ENCODE assay signal across 19 mouse cellular contexts in the genomic region with DNA sequence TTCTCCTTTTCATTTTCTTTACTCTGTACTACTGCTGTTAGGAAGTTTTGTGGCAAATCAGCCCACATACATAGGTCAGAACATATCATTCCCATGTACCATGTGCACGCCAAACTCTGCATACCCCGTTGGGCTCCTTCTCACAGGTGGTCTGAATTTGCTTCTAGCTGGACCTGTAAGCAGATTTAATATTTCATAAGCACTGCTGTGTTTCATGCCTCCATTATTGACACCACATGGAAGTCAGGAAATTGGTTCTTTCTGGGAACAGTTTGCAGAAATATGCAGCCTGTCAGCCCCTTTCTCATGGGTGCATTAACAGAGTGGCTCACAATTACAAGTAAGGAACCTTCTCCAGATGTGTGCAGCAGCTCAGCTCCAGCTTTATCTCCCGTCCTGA.
A peak's percentile ranks its signal among the peaks of the same experiment; 100 is the strongest.
DNase-seq lines count a peak whose midpoint lies in the region; ATAC-seq lines count a peak whose summit lies in the region.
"Had no signal": no experiment of that assay in that cellular context is flagged by ENCODE, and none has a peak within 500 bp of the region (broad histone marks: within the 10 kb centered on the region; RNA-seq: fewer than 3 reads in every experiment).

No protein-coding gene starts in this region.

- H3K4me1 ChIP-seq in embryonic facial prominence, embryonic 11.5 days (ENCODE audit: control insufficient read depth, insufficient read depth, low read length): no peaks in the 10 kb centered on the region
- peaks cover 6% of the 10 kb centered on the region; the same call in 1 of the 2 replicates for H3K4me1 ChIP-seq in embryonic facial prominence, embryonic 10.5 days
- peaks cover 9% of the 10 kb centered on the region; the same call in 1 of the 2 replicates for H3K4me1 ChIP-seq in embryonic facial prominence, embryonic 12.5 days
- H3K4me1 ChIP-seq in limb, embryonic 11.5 days (ENCODE audit: control insufficient read depth, insufficient read depth, low read length): no peaks in the 10 kb centered on the region
- H3K4me1 ChIP-seq in stomach, embryonic 15.5 days: no peaks in the 10 kb centered on the region
- no peaks in the 10 kb centered on the region for H3K4me1 ChIP-seq in forebrain, embryonic 11.5 days (replicated peaks; ENCODE audit: control insufficient read depth, insufficient read depth, low read length)
- H3K4me1 ChIP-seq: forebrain, embryonic 10.5 days; liver, embryonic 13.5 days had no signal

- WGBS in embryonic facial prominence, embryonic 11.5 days: 49% methylated on average over 3 of the region's 3 CpGs
- 71% methylated on average over 3 of the region's 3 CpGs for WGBS in embryonic facial prominence, embryonic 10.5 days
- 42% methylated on average over 3 of the region's 3 CpGs for WGBS in embryonic facial prominence, embryonic 12.5 days
- 50% methylated on average over 3 of the region's 3 CpGs for WGBS in limb, embryonic 11.5 days
- WGBS in stomach, embryonic 15.5 days: 59% methylated on average over 3 of the region's 3 CpGs
- WGBS in forebrain, embryonic 11.5 days: 69% methylated on average over 3 of the region's 3 CpGs

- ATAC-seq in embryonic facial prominence, embryonic 11.5 days (replicated peaks; ENCODE audit: insufficient number of reproducible peaks, low FRiP score, low TSS enrichment, low read depth): peak; percentile 70; the same call in 1 of the 2 replicates
- peak; percentile 67 for ATAC-seq in embryonic facial prominence, embryonic 12.5 days (ENCODE audit: insufficient number of reproducible peaks, insufficient read depth, low FRiP score, low TSS enrichment)
- ATAC-seq in limb, embryonic 11.5 days (ENCODE audit: insufficient number of reproducible peaks, low FRiP score, low TSS enrichment, low read depth): peak; percentile 65
- ATAC-seq in stomach, embryonic 15.5 days (ENCODE audit: insufficient read depth, low FRiP score, low read depth): no peak
- no peak for ATAC-seq in forebrain, embryonic 11.5 days (replicated peaks; ENCODE audit: low FRiP score)
- ATAC-seq: midbrain, embryonic 16.5 days had no signal

- DNase-seq in embryonic facial prominence, embryonic 11.5 days (ENCODE audit: low spot score): peak; percentile 76
- no peak for DNase-seq in embryonic facial prominence, embryonic 10.5 days (ENCODE audit: low spot score)
- peak; percentile 59 for DNase-seq in limb, embryonic 11.5 days (ENCODE audit: low spot score)
- DNase-seq in forebrain, embryonic 11.5 days (ENCODE audit: low spot score): no peak
- no peak for DNase-seq in thymus, postnatal 4 days
- DNase-seq in heart, postnatal 14 days: no peak
- DNase-seq: adrenal gland, postnatal 14 days; cerebellum, adult 11-12 months; gastrocnemius, postnatal 14 days; heart, postnatal 36 days; kidney, adult 2 months; kidney, postnatal 14 days; liver, embryonic 13.5 days; thymus, postnatal 36 days had no signal

- no peak overlapping the region for H3K4me3 ChIP-seq in embryonic facial prominence, embryonic 11.5 days (ENCODE audit: low read depth, low read length)
- no peak overlapping the region for H3K4me3 ChIP-seq in embryonic facial prominence, embryonic 10.5 days
- no peak overlapping the region for H3K4me3 ChIP-seq in embryonic facial prominence, embryonic 12.5 days
- no peak overlapping the region for H3K4me3 ChIP-seq in limb, embryonic 11.5 days (ENCODE audit: low read depth, low read length)
- H3K4me3 ChIP-seq in stomach, embryonic 15.5 days (replicated peaks): no peak overlapping the region
- no peak overlapping the region for H3K4me3 ChIP-seq in forebrain, embryonic 11.5 days (ENCODE audit: low read depth, low read length)
- H3K4me3 ChIP-seq: forebrain, embryonic 10.5 days; liver, embryonic 13.5 days had no signal

- H3K4me2 ChIP-seq in embryonic facial prominence, embryonic 11.5 days (ENCODE audit: low read depth, low read length): no peak overlapping the region
- no peak overlapping the region for H3K4me2 ChIP-seq in embryonic facial prominence, embryonic 12.5 days (replicated peaks)
- no peak overlapping the region for H3K4me2 ChIP-seq in limb, embryonic 11.5 days (ENCODE audit: low read depth, severe bottlenecking)
- H3K4me2 ChIP-seq in stomach, embryonic 15.5 days: no peak overlapping the region
- H3K4me2 ChIP-seq in forebrain, embryonic 11.5 days (ENCODE audit: low read depth, low read length, severe bottlenecking): no peak overlapping the region
- H3K4me2 ChIP-seq: heart, embryonic 11.5 days; liver, embryonic 13.5 days had no signal

- H3K9ac ChIP-seq in embryonic facial prominence, embryonic 11.5 days (replicated peaks; ENCODE audit: low read length): no peak overlapping the region
- no peak overlapping the region for H3K9ac ChIP-seq in embryonic facial prominence, embryonic 12.5 days
- no peak overlapping the region for H3K9ac ChIP-seq in limb, embryonic 11.5 days (ENCODE audit: low read length)
- H3K9ac ChIP-seq in stomach, embryonic 15.5 days: no peak overlapping the region
- H3K9ac ChIP-seq in forebrain, embryonic 11.5 days (ENCODE audit: low read length): no peak overlapping the region
- H3K9ac ChIP-seq: liver, embryonic 13.5 days had no signal

- H3K27ac ChIP-seq in embryonic facial prominence, embryonic 11.5 days (replicated peaks; ENCODE audit: low read depth, low read length): no peak overlapping the region
- no peak overlapping the region for H3K27ac ChIP-seq in embryonic facial prominence, embryonic 10.5 days (replicated peaks)
- 0 out of 2 replicates have a peak overlapping the region, but pooled peaks have one; percentile 41 for H3K27ac ChIP-seq in embryonic facial prominence, embryonic 12.5 days
- H3K27ac ChIP-seq in limb, embryonic 11.5 days (replicated peaks; ENCODE audit: low read depth, low read length): no peak overlapping the region
- peak overlapping the region; percentile 54; the same call in 1 of the 2 replicates for H3K27ac ChIP-seq in stomach, embryonic 15.5 days
- no peak overlapping the region for H3K27ac ChIP-seq in forebrain, embryonic 11.5 days (ENCODE audit: low read depth, low read length)
- H3K27ac ChIP-seq: forebrain, embryonic 10.5 days; liver, embryonic 13.5 days had no signal

- no peaks in the 10 kb centered on the region for H3K9me3 ChIP-seq in embryonic facial prominence, embryonic 11.5 days (replicated peaks; ENCODE audit: control insufficient read depth, low read length)
- no peaks in the 10 kb centered on the region for H3K9me3 ChIP-seq in embryonic facial prominence, embryonic 10.5 days
- H3K9me3 ChIP-seq in embryonic facial prominence, embryonic 12.5 days: no peaks in the 10 kb centered on the region
- H3K9me3 ChIP-seq in limb, embryonic 11.5 days (ENCODE audit: control insufficient read depth, low read length): no peaks in the 10 kb centered on the region
- no peaks in the 10 kb centered on the region for H3K9me3 ChIP-seq in stomach, embryonic 15.5 days
- H3K9me3 ChIP-seq in forebrain, embryonic 11.5 days (ENCODE audit: control insufficient read depth, low read length): no peaks in the 10 kb centered on the region
- H3K9me3 ChIP-seq: forebrain, embryonic 10.5 days; liver, embryonic 13.5 days had no signal

- intact Hi-C loops in heart, postnatal 14 days (cut with DNase I): no loop called here

- H3K36me3 ChIP-seq in embryonic facial prominence, embryonic 11.5 days (replicated peaks; ENCODE audit: control insufficient read depth, insufficient read depth, low read depth, low read length): no peaks in the 10 kb centered on the region
- no peaks in the 10 kb centered on the region for H3K36me3 ChIP-seq in embryonic facial prominence, embryonic 10.5 days (replicated peaks)
- no peaks in the 10 kb centered on the region for H3K36me3 ChIP-seq in embryonic facial prominence, embryonic 12.5 days
- no peaks in the 10 kb centered on the region for H3K36me3 ChIP-seq in limb, embryonic 11.5 days (ENCODE audit: control insufficient read depth, insufficient read depth, low read length)
- H3K36me3 ChIP-seq in stomach, embryonic 15.5 days: no peaks in the 10 kb centered on the region
- H3K36me3 ChIP-seq in forebrain, embryonic 11.5 days (ENCODE audit: control insufficient read depth, insufficient read depth, low read length): no peaks in the 10 kb centered on the region
- H3K36me3 ChIP-seq: forebrain, embryonic 10.5 days; liver, embryonic 13.5 days had no signal

- no peaks in the 10 kb centered on the region for H3K27me3 ChIP-seq in embryonic facial prominence, embryonic 11.5 days (ENCODE audit: control insufficient read depth, insufficient read depth, low read length)
- H3K27me3 ChIP-seq in embryonic facial prominence, embryonic 10.5 days (replicated peaks; ENCODE audit: low read depth, poor library complexity, severe bottlenecking): no peaks in the 10 kb centered on the region
- no peaks in the 10 kb centered on the region for H3K27me3 ChIP-seq in embryonic facial prominence, embryonic 12.5 days
- no peaks in the 10 kb centered on the region for H3K27me3 ChIP-seq in limb, embryonic 11.5 days (ENCODE audit: control insufficient read depth, insufficient read depth, low read length)
- H3K27me3 ChIP-seq in stomach, embryonic 15.5 days (replicated peaks): no peaks in the 10 kb centered on the region
- no peaks in the 10 kb centered on the region for H3K27me3 ChIP-seq in forebrain, embryonic 11.5 days (ENCODE audit: control insufficient read depth, insufficient read depth, low read length)
- H3K27me3 ChIP-seq: liver, embryonic 13.5 days had no signal

Comparison
In these comparisons a context has a peak if more than half of its experiments do, and no peak if none do; other contexts are left out.
1. DNase-seq: peak in embryonic facial prominence, embryonic 11.5 days (single experiment) and limb, embryonic 11.5 days (single experiment); none in embryonic facial prominence, embryonic 10.5 days (single experiment), forebrain, embryonic 11.5 days (single experiment), thymus, postnatal 4 days (single experiment) and heart, postnatal 14 days (0 of 2).
2. H3K27ac ChIP-seq: peak in embryonic facial prominence, embryonic 12.5 days (single experiment) and stomach, embryonic 15.5 days (single experiment); none in embryonic facial prominence, embryonic 11.5 days (single experiment), embryonic facial prominence, embryonic 10.5 days (single experiment), limb, embryonic 11.5 days (single experiment) and forebrain, embryonic 11.5 days (single experiment).
3. ATAC-seq: peak in embryonic facial prominence, embryonic 11.5 days (single experiment), embryonic facial prominence, embryonic 12.5 days (single experiment) and limb, embryonic 11.5 days (single experiment); none in stomach, embryonic 15.5 days (single experiment) and forebrain, embryonic 11.5 days (single experiment).